Mouse (Mus musculus): ENCODE data around the gene Igbp1.

GRCm38 (mm10) chrX:100556026-100556425, 61.9 kb downstream of the Igbp1 start:
- no peak for TF ChIP-seq POLR2A (IDR thresholded peaks at IDR 0.05; ENCODE audit: low read depth, low read length)
- no peak for TF ChIP-seq ZMIZ1 (IDR thresholded peaks at IDR 0.05; ENCODE audit: low read depth, low read length)
- no peak for TF ChIP-seq ZC3H11A (IDR thresholded peaks at IDR 0.05; ENCODE audit: low read depth, low read length)
- TF ChIP-seq KAT2A (IDR thresholded peaks at IDR 0.05; ENCODE audit: insufficient replicate concordance, low read length) = no peak
- no peak for TF ChIP-seq SMC3 (IDR thresholded peaks at IDR 0.05; ENCODE audit: low read depth, low read length)
- no peak for TF ChIP-seq UBTF (IDR thresholded peaks at IDR 0.05; ENCODE audit: low read depth, low read length)
- no peak for TF ChIP-seq ZNF384 (IDR thresholded peaks at IDR 0.05; ENCODE audit: low read depth, low read length)
- TF ChIP-seq SIN3A (IDR thresholded peaks at IDR 0.05; ENCODE audit: low read length) = no peak
- TF ChIP-seq CTCF (conservative IDR thresholded peaks at IDR 0.05 in 1 of 2, IDR thresholded peaks at IDR 0.05 in 1 of 2; ENCODE audit: low read depth in 2 of 2, low read length in 2 of 2) = no peak
- no peak for TF ChIP-seq MYC (IDR thresholded peaks at IDR 0.05; ENCODE audit: low read depth, low read length)
